Mouse (Mus musculus) myocyte (in vitro differentiated cells): Measurements from ENCODE around the gene Efna3.

Source experiments
- CEBPB ChIP-seq: IDR thresholded peaks from 2 replicates; pipeline ENCODE4 v1.6.1; 2011; ENCODE audit warnings: mild to moderate bottlenecking, moderate library complexity; ENCODE audit not compliant: poor library complexity, insufficient read depth, severe bottlenecking
- E2F4 ChIP-seq: IDR thresholded peaks from one replicate; pipeline ENCODE4 v1.6.1; 2011; ENCODE audit warnings: mild to moderate bottlenecking, control low read depth, moderate library complexity; ENCODE audit not compliant: insufficient read depth
- MAX ChIP-seq: IDR thresholded peaks from one replicate; pipeline ENCODE4 v1.6.1; 2011; ENCODE audit warnings: low read depth, mild to moderate bottlenecking, control low read depth
- POLR2A ChIP-seq: IDR thresholded peaks from one replicate; pipeline ENCODE4 v1.6.1; 2011; ENCODE audit warnings: low read depth, mild to moderate bottlenecking, control low read depth, moderate library complexity; ENCODE audit not compliant: insufficient read length
- POLR2AphosphoS2 ChIP-seq: IDR thresholded peaks from one replicate; pipeline ENCODE4 v1.6.1; 2011; ENCODE audit warnings: low read depth, control low read depth; ENCODE audit not compliant: insufficient read length
- SRF ChIP-seq: IDR thresholded peaks from one replicate; pipeline ENCODE4 v1.6.1; 2011; ENCODE audit warnings: low read depth; ENCODE audit not compliant: control insufficient read depth, insufficient read length
- TCF12 ChIP-seq: IDR thresholded peaks from one replicate; pipeline ENCODE4 v1.6.1; 2011; ENCODE audit warnings: mild to moderate bottlenecking, control low read depth; ENCODE audit not compliant: poor library complexity, insufficient read depth, severe bottlenecking
- TCF3 ChIP-seq: IDR thresholded peaks from one replicate; pipeline ENCODE4 v1.6.1; 2011; ENCODE audit warnings: low read depth, control low read depth; ENCODE audit not compliant: insufficient read length
- USF1 ChIP-seq: IDR thresholded peaks from one replicate; pipeline ENCODE4 v1.6.1; 2011; ENCODE audit warnings: low read depth, mild to moderate bottlenecking, control low read depth, moderate library complexity

- no peak for TF ChIP-seq POLR2A
- TF ChIP-seq E2F4, result no peak
- no peak for TF ChIP-seq CEBPB
- TF ChIP-seq TCF3, result no peak
- no peak for TF ChIP-seq USF1
- TF ChIP-seq SRF, result no peak
- no peak for TF ChIP-seq MAX
- TF ChIP-seq TCF12, result no peak
- no peak for TF ChIP-seq POLR2AphosphoS2
Observed at GRCm38 (mm10) chr3:89355512-89355902, 32.7 kb upstream of the Efna3 start.
